Mouse (Mus musculus) heart, embryonic 14.5 days (tissue): ENCODE measurements around the gene Disc1. TPM values are rescaled to one million over a fixed set of nuclear protein-coding genes. Genes with fewer than 3 reads are reported as not detected.

Experiments
- ATAC-seq: fragments of 200-750 bp; cut with Nextera tagmentation; 2 replicates; pipeline ENCODE4 v1.8.0; 2017; ENCODE audit warnings: low read depth, moderate TSS enrichment; ENCODE audit not compliant: insufficient number of reproducible peaks, insufficient read depth, low FRiP score
- H3K27ac ChIP-seq, 2 experiments: fragments of 200-500 bp in 1 of 2; fragments of 300-500 bp in 1 of 2; sonication (generic) in 1 of 2; replicated peaks in 1 of 2; 2 replicates each; pipeline ENCODE4 v1.5.1; 2012 to 2014; ENCODE audit warnings: low read depth in 2 of 2, low read length in 2 of 2, control low read depth in 1 of 2, mild to moderate bottlenecking in 1 of 2, mixed read lengths in 1 of 2; ENCODE audit not compliant: control insufficient read depth in 1 of 2, insufficient read depth in 1 of 2
- H3K27me3 ChIP-seq: fragments of 300-500 bp; sonication (generic); 2 replicates; pipeline ENCODE4 v1.6.1; 2014; ENCODE audit warnings: mild to moderate bottlenecking, low read length, control low read depth; ENCODE audit not compliant: control insufficient read depth, insufficient read depth
- H3K36me3 ChIP-seq: fragments of 300-500 bp; sonication (generic); 2 replicates; pipeline ENCODE4 v1.6.1; 2014; ENCODE audit warnings: mild to moderate bottlenecking, control low read depth, low read length, mixed read lengths; ENCODE audit not compliant: control insufficient read depth, insufficient read depth
- H3K4me1 ChIP-seq, 2 experiments: fragments of 200-500 bp in 1 of 2; fragments of 300-500 bp in 1 of 2; sonication (generic) in 1 of 2; 2 replicates each; pipeline ENCODE4 v1.6.1; 2012 to 2014; ENCODE audit warnings: low read length in 2 of 2, control low read depth in 1 of 2, mixed read lengths in 1 of 2; ENCODE audit not compliant: control insufficient read depth in 2 of 2, insufficient read depth in 2 of 2
- H3K4me2 ChIP-seq: fragments of 300-500 bp; sonication (generic); 2 replicates; pipeline ENCODE4 v1.6.1; 2014; ENCODE audit warnings: mild to moderate bottlenecking, low read length
- H3K4me3 ChIP-seq, 2 experiments: fragments of 200-500 bp in 1 of 2; fragments of 300-500 bp in 1 of 2; sonication (generic) in 1 of 2; 2 replicates each; pipeline ENCODE4 v1.5.1; 2012 to 2014; ENCODE audit warnings: low read length in 2 of 2, mild to moderate bottlenecking in 2 of 2, control low read depth in 1 of 2, low read depth in 1 of 2, moderate library complexity in 1 of 2; ENCODE audit not compliant: control insufficient read depth in 1 of 2, insufficient read depth in 1 of 2
- H3K9ac ChIP-seq: fragments of 300-500 bp; sonication (generic); 2 replicates; pipeline ENCODE4 v1.6.1; 2014; ENCODE audit warnings: mild to moderate bottlenecking, low read length
- H3K9me3 ChIP-seq: fragments of 300-500 bp; sonication (generic); 2 replicates; pipeline ENCODE4 v1.6.1; 2016; ENCODE audit warnings: low read length, control low read depth; ENCODE audit not compliant: control insufficient read depth
- WGBS: fragments of 180-500 bp; shearing (Covaris S2); extraction: QIAGEN DNeasy Blood & Tissue Kit; methylation state at CpG from one replicate; pipeline ENCODE4 v1.1.7; 2014; 5-methylcytosine and 5-hydroxymethylcytosine counted together
- polyA plus RNA-seq: library from polyadenylated mRNA; unstranded; fragments of >200 nt; fragmentation: Nextera tagmentation; extraction: Ambion mirVana; gene quantifications from 2 replicates; pipeline ENCODE4 v1.2.1, GENCODE M21; 2014

The Disc1 gene
- 2.0 and 4.2 TPM in 2 replicates for polyA plus RNA-seq

- Histone ChIP-seq H3K27me3 (no peaks in the 10 kb centered on the region), H3K9ac (peak within 1 kb of the TSS; percentile 79), H3K27ac (peak within 1 kb of the TSS; percentile 2 to 64; a peak in 3 of 4 replicates), H3K4me3 (peak within 1 kb of the TSS; percentile 55 to 60), H3K9me3 (no peaks in the 10 kb centered on the region), H3K4me1 (peaks cover 5 to 13% of the 10 kb centered on the region in 2 experiments; a peak in 3 of 4 replicates), H3K36me3 (no peaks in the 10 kb centered on the region), H3K4me2 (peak within 1 kb of the TSS; percentile 80)
- ATAC-seq: peak; percentile 60
- 2% methylated on average over 60 of the region's 65 CpGs for WGBS
These were observed at the start of gene Disc1 for GRCm38 (mm10) chr8:125053505-125054435. TSS of gene Disc1 (plus strand) at chr8:125054195.

- Histone ChIP-seq H3K27ac (peak within 1 kb of the TSS; percentile 88), H3K4me3 (peak within 1 kb of the TSS; percentile 66 to 99), H3K27me3 (no peaks in the 10 kb centered on the region), H3K9me3 (0 out of 2 replicates have a peak, but pooled peaks cover 6% of the 10 kb centered on the region), H3K9ac (peak within 1 kb of the TSS; percentile 97), H3K36me3 (peaks cover 34% of the 10 kb centered on the region), H3K4me2 (peak within 1 kb of the TSS; percentile 78), H3K4me1 (peaks cover 3 to 5% of the 10 kb centered on the region in 2 experiments; a peak in 3 of 4 replicates)
- peak; percentile 94 for ATAC-seq
- WGBS: 2% methylated on average over 84 of the region's 84 CpGs
These were observed 41.0 kb upstream of the Disc1 start, which contains the start of gene Tsnax for GRCm38 (mm10) chr8:125012695-125013627. TSS of gene Tsnax (plus strand) at chr8:125012997.

DNA sequence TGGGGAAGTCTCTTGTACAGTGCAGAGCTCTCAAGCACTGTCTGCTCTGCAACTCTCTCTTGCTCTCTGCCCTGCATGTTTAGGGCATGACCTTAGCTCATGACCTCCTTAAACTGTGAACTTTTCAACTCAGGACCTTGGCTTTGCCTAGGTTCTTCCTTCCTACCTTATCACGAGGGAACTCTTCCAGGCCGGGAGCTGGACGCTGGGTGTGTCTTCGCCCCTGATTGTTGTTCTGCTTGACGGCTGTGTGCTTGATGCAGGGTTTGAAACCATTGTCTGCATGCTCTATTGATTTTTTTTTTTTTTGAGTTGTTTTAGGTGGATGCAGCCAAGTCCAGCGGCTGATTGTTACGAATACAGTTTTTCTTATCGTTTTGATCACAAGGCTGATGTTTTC is 29.9 kb upstream of the Disc1 start:
- 76% methylated on average over 8 of the region's 8 CpGs for WGBS
- no peak for ATAC-seq
- Histone ChIP-seq H3K9ac (no peak overlapping the region), H3K9me3 (no peaks in the 10 kb centered on the region), H3K27ac (no peak overlapping the region), H3K27me3 (no peaks in the 10 kb centered on the region), H3K4me2 (no peak overlapping the region), H3K36me3 (peaks cover 58% of the 10 kb centered on the region), H3K4me3 (no peak overlapping the region), H3K4me1 (no peaks in the 10 kb centered on the region)

GRCm38 (mm10) chr8:125027211-125027610 is 26.8 kb upstream of the Disc1 start:
- peaks cover 86% of the 10 kb centered on the region for H3K36me3 ChIP-seq
- H3K4me2 ChIP-seq: no peak overlapping the region
- H3K27me3 ChIP-seq: no peaks in the 10 kb centered on the region
- ATAC-seq: no peak
- H3K27ac ChIP-seq: no peak overlapping the region
- no peaks in the 10 kb centered on the region for H3K4me1 ChIP-seq
- H3K9ac ChIP-seq: no peak overlapping the region
- no peak overlapping the region for H3K4me3 ChIP-seq
- H3K9me3 ChIP-seq: no peaks in the 10 kb centered on the region
- WGBS: 81% methylated on average over 3 of the region's 3 CpGs

- H3K9ac ChIP-seq: no peak overlapping the region
- ATAC-seq: no peak
- no peak overlapping the region for H3K4me2 ChIP-seq
- no peaks in the 10 kb centered on the region for H3K4me1 ChIP-seq
- H3K36me3 ChIP-seq: peaks cover 99% of the 10 kb centered on the region
- H3K27ac ChIP-seq: no peak overlapping the region
- no peaks in the 10 kb centered on the region for H3K27me3 ChIP-seq
- 90% methylated on average over 5 of the region's 5 CpGs for WGBS
- no peaks in the 10 kb centered on the region for H3K9me3 ChIP-seq
- H3K4me3 ChIP-seq: no peak overlapping the region
These were observed 25.2 kb upstream of the Disc1 start for GRCm38 (mm10) chr8:125028841-125029240.

GRCm38 (mm10) chr8:125031276-125031675 is 22.7 kb upstream of the Disc1 start:
- Histone ChIP-seq H3K4me3 (no peak overlapping the region), H3K4me1 (no peaks in the 10 kb centered on the region), H3K9ac (no peak overlapping the region), H3K27me3 (no peaks in the 10 kb centered on the region), H3K4me2 (no peak overlapping the region), H3K27ac (no peak overlapping the region), H3K36me3 (peaks cover 89% of the 10 kb centered on the region), H3K9me3 (no peaks in the 10 kb centered on the region)
- no peak for ATAC-seq
- 75% methylated on average over 5 of the region's 5 CpGs for WGBS

DNA sequence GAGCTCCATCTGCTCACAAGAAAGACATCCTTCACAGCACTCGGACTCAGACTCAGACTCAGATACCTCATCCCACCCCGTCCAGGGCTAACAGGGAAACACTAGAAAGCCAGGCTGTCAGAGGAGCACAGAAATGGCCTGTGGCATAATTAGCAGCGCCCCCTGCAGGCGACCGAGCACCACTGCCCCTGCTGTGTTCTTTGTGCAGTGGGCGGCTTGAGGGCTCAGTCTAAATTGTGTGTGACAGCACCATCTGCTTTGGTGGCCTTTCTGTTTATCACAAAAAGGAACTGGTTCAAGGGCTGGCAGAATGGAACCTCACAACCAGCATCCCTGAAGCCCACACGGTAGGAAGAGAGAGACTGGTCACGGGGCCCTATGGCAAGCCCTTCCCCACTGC is 19.3 kb upstream of the Disc1 start:
- ATAC-seq: no peak
- no peak overlapping the region for H3K4me2 ChIP-seq
- H3K4me3 ChIP-seq: no peak overlapping the region
- 42% methylated on average over 8 of the region's 8 CpGs for WGBS
- H3K27me3 ChIP-seq: no peaks in the 10 kb centered on the region
- H3K9ac ChIP-seq: no peak overlapping the region
- H3K36me3 ChIP-seq: peaks cover 87% of the 10 kb centered on the region
- H3K27ac ChIP-seq: no peak overlapping the region
- H3K9me3 ChIP-seq: no peaks in the 10 kb centered on the region
- no peaks in the 10 kb centered on the region for H3K4me1 ChIP-seq
